Mouse (Mus musculus) hindbrain, embryonic 10.5 days (tissue): ENCODE data around the gene Chrm3. TPM values are rescaled to one million over a fixed set of nuclear protein-coding genes. Genes with fewer than 3 reads are reported as not detected.
A peak's percentile ranks its signal among the peaks of the same experiment; 100 is the strongest.

Source experiments
- DNase-seq: peaks from one replicate; pipeline ENCODE4 v3.0.0-alpha.2; 2017; ENCODE audit warnings: low spot score
- H3K27ac ChIP-seq: fragments of 300-500 bp; sonication (generic); 2 replicates; pipeline ENCODE4 v1.5.1; 2016; ENCODE audit warnings: mild to moderate bottlenecking, moderate library complexity
- H3K27me3 ChIP-seq: fragments of 300-500 bp; sonication (generic); 2 replicates; pipeline ENCODE4 v1.6.1; 2016; ENCODE audit warnings: mild to moderate bottlenecking; ENCODE audit not compliant: poor library complexity, insufficient read depth, severe bottlenecking
- H3K36me3 ChIP-seq: fragments of 300-500 bp; sonication (generic); 2 replicates; pipeline ENCODE4 v1.6.1; 2016; ENCODE audit warnings: mild to moderate bottlenecking, moderate library complexity
- H3K4me1 ChIP-seq: fragments of 300-500 bp; sonication (generic); replicated peaks from 2 replicates; pipeline ENCODE4 v1.6.1; 2016; ENCODE audit warnings: mild to moderate bottlenecking
- H3K4me3 ChIP-seq: fragments of 300-500 bp; sonication (generic); 2 replicates; pipeline ENCODE4 v1.5.1; 2016; ENCODE audit warnings: mild to moderate bottlenecking, moderate library complexity
- H3K9me3 ChIP-seq: fragments of 300-500 bp; sonication (generic); 2 replicates; pipeline ENCODE4 v1.6.1; 2016; ENCODE audit warnings: mild to moderate bottlenecking, moderate library complexity
- WGBS: fragments of 180-500 bp; shearing (Covaris S2); methylation state at CpG from one replicate; pipeline ENCODE4 v1.1.7; 2016; 5-methylcytosine and 5-hydroxymethylcytosine counted together
- polyA plus RNA-seq: library from polyadenylated mRNA; unstranded; fragments of >200 nt; fragmentation: Nextera tagmentation; extraction: Ambion mirVana; gene quantifications from 2 replicates; pipeline ENCODE4 v1.2.1, GENCODE M21; 2016

Chrm3 gene
- polyA plus RNA-seq, 1 experiment from 2014 or later, result 0.41 TPM

DNA sequence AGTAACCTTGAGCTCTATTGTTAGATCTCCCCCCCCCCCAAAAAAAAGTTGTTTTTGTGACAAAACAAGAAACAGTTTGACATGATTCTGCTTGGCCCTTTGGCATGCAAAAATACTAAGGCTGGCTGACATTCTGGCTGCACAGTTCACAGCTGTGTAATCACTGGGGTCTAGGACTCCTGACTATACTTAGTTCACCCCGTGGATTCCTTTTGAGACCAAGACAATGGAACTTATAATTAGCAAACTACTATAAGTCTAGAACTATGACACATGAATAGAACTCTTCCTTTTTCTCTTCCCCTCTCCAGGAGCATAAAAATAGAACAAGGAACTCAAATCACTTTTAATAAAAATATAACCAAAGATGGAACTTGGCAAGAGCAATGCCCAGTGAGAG, 251.1 kb downstream of the Chrm3 start:
- Histone ChIP-seq H3K4me3 (no peak overlapping the region), H3K9me3 (no peaks in the 10 kb centered on the region), H3K27me3 (no peaks in the 10 kb centered on the region), H3K4me1 (no peaks in the 10 kb centered on the region), H3K27ac (no peak overlapping the region), H3K36me3 (no peaks in the 10 kb centered on the region)
- WGBS, result 57% methylated on average over 1 of the region's 1 CpGs
- no peak for DNase-seq

GRCm38 (mm10) chr13:10107331-10107730, 253.3 kb downstream of the Chrm3 start:
- 86% methylated on average over 7 of the region's 7 CpGs for WGBS
- H3K4me1 ChIP-seq, result no peaks in the 10 kb centered on the region
- DNase-seq, result no peak
- H3K27me3 ChIP-seq, result no peaks in the 10 kb centered on the region
- H3K36me3 ChIP-seq, result no peaks in the 10 kb centered on the region
- H3K27ac ChIP-seq, result no peak overlapping the region
- H3K9me3 ChIP-seq, result no peaks in the 10 kb centered on the region
- H3K4me3 ChIP-seq, result no peak overlapping the region

- H3K36me3 ChIP-seq, result no peaks in the 10 kb centered on the region
- H3K9me3 ChIP-seq, result no peaks in the 10 kb centered on the region
- no peak for DNase-seq
- no peak overlapping the region for H3K27ac ChIP-seq
- H3K27me3 ChIP-seq, result no peaks in the 10 kb centered on the region
- H3K4me3 ChIP-seq, result no peak overlapping the region
- 81% methylated on average over 4 of the region's 4 CpGs for whole genome bisulfite sequencing
- H3K4me1 ChIP-seq, result no peaks in the 10 kb centered on the region
Measured at GRCm38 (mm10) chr13:10090778-10091177, 269.9 kb downstream of the Chrm3 start.

- Histone ChIP-seq H3K4me3 (no peak overlapping the region), H3K36me3 (no peaks in the 10 kb centered on the region), H3K27me3 (no peaks in the 10 kb centered on the region), H3K27ac (no peak overlapping the region), H3K9me3 (no peaks in the 10 kb centered on the region), H3K4me1 (no peaks in the 10 kb centered on the region)
- WGBS, result 92% methylated on average over 6 of the region's 6 CpGs
- DNase-seq, result no peak
Measured at GRCm38 (mm10) chr13:10086336-10086735, 274.3 kb downstream of the Chrm3 start.

DNA sequence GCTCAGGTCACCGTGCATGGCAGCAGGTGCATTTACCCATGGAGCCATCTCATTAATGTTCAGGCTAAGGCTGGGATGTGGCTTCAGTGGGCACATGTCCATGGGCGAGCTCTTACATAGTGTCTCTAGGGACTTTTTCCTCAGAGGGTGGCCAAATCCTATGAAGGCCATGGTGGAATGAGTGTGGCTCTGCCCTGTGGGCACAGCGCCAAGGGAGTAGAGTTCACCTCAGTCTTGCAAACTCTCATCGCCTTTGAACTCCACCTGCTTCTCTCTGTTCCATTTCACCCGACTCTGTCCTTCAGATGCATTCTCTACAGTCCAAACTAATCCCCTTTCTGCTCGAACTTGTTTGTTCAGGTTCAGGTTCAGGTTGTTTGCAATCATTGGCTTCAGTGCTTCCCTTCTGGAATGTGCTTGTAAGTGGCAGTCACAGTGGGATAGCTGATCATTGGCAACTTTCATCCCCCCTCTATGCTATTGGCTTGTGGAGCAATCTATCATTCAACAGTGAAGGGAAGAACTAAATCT, 278.7 kb downstream of the Chrm3 start:
- 89% methylated on average over 6 of the region's 6 CpGs for WGBS
- Histone ChIP-seq H3K27me3 (no peaks in the 10 kb centered on the region), H3K36me3 (no peaks in the 10 kb centered on the region), H3K4me1 (no peaks in the 10 kb centered on the region), H3K9me3 (no peaks in the 10 kb centered on the region), H3K4me3 (no peak overlapping the region), H3K27ac (no peak overlapping the region)
- no peak for DNase-seq

DNA sequence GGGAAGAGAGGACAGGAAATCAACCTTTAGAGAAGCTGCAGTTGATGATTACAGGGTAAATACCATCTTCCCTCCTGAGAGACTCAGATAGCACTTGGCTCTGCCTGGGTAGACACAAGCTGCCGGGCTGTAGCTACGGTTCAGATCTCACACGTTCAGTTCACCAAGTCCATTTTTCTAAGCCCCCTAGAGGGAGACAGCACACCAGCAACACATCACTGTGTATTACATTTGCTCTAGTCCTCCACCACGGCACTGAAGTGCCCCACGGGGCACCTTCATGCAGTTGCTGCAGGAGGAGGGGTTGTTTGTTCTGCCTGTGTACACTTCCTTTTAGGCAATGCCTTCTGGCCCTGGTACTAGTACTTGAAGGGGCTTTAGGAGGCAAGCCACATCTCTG, 289.5 kb downstream of the Chrm3 start:
- WGBS, result 44% methylated on average over 5 of the region's 5 CpGs
- DNase-seq, result peak; percentile 6
- no peaks in the 10 kb centered on the region for H3K4me1 ChIP-seq

DNA sequence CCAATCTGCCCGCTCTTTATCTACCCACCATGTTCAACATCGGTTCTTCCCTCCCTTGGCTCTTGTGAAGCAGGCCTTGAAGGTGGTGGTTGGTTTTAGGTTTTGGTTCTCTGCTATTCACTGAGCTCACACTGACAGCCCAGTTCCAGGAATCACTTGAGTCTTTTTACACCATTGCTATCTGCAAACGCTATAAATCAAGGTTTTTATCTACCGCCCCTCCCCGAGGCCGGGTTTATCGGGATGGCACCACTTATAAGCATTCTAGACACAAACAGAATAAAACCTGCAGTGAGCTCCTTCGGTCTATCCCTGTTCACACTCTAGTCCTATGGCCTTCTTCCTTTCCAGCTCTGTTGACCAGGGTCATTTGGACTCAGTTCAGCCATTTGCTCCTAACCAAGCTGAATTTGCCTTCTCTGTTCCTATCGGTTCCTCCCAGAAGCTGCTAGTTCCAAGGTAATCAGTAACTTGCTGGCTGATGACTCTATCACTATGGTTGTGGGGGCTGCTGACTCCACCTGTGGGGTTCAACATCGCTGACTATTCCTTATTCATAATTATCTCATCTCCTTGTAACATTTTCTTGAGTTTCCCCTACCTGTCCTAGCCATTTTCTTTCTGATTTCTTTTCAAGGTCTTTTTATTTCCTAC, 291.6 kb downstream of the Chrm3 start:
- Histone ChIP-seq H3K4me1 (no peaks in the 10 kb centered on the region), H3K9me3 (no peaks in the 10 kb centered on the region), H3K27me3 (no peaks in the 10 kb centered on the region)

More for the DNA sequence above, 289.5 kb downstream of the Chrm3 start:
- no peak overlapping the region for H3K4me3 ChIP-seq
- H3K27ac ChIP-seq, result no peak overlapping the region
- H3K27me3 ChIP-seq, result no peaks in the 10 kb centered on the region
- H3K9me3 ChIP-seq, result no peaks in the 10 kb centered on the region
- no peaks in the 10 kb centered on the region for H3K36me3 ChIP-seq

DNA sequence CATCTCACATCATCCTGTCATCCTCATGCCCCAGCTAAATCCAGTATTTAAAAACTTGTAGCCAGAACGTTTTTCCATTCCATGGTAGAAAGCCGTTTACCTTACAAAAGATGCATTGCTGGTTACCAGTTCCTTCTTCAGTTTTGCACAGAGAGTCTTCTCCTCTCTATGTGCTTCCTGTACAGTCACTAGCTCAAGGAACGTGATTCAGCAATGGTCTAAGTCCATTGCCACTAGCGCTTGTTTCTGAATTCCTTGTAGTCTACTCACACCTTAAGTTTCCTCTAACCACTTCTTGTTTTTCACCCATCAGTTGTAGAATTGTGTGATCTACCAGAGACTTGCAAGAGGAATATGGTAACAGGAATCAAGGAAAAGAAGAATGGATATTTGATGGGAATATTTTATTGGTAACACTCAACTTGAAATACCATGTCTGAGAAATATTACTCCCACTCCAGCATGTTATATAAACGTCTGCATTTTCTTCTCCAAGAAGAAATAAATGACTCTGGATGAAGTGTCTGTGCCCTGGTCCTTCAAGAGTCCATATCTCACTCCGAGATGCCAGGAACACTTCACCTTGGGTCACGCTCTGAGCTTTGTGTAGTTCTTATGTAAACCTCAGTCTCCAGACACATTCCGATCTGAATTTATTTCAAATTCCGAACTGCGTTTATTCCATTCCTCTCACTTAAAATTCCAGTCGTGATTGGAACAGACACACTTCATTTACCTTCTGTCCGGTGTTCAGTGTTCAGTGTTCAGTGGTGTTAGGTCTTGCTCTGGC, 293.6 kb downstream of the Chrm3 start:
- 87% methylated on average over 12 of the region's 12 CpGs for WGBS
- Histone ChIP-seq H3K27ac (no peak overlapping the region), H3K4me3 (no peak overlapping the region), H3K36me3 (no peaks in the 10 kb centered on the region), H3K4me1 (no peaks in the 10 kb centered on the region), H3K9me3 (no peaks in the 10 kb centered on the region), H3K27me3 (no peaks in the 10 kb centered on the region)
- no peak for DNase-seq

More for the DNA sequence above, 291.6 kb downstream of the Chrm3 start:
- WGBS, result 90% methylated on average over 10 of the region's 10 CpGs
- no peaks in the 10 kb centered on the region for H3K36me3 ChIP-seq
- no peak for DNase-seq
- no peak overlapping the region for H3K4me3 ChIP-seq
- no peak overlapping the region for H3K27ac ChIP-seq

- no peaks in the 10 kb centered on the region for H3K4me1 ChIP-seq
- H3K36me3 ChIP-seq, result no peaks in the 10 kb centered on the region
- WGBS, result 69% methylated on average over 2 of the region's 2 CpGs
- no peak overlapping the region for H3K27ac ChIP-seq
- H3K27me3 ChIP-seq, result no peaks in the 10 kb centered on the region
- no peak for DNase-seq
- no peak overlapping the region for H3K4me3 ChIP-seq
- no peaks in the 10 kb centered on the region for H3K9me3 ChIP-seq
Measured at GRCm38 (mm10) chr13:10065776-10066175, 294.9 kb downstream of the Chrm3 start.

- WGBS, result 89% methylated on average over 5 of the region's 5 CpGs
- H3K9me3 ChIP-seq, result no peaks in the 10 kb centered on the region
- no peaks in the 10 kb centered on the region for H3K4me1 ChIP-seq
- H3K4me3 ChIP-seq, result no peak overlapping the region
- no peak overlapping the region for H3K27ac ChIP-seq
- H3K36me3 ChIP-seq, result no peaks in the 10 kb centered on the region
- H3K27me3 ChIP-seq, result no peaks in the 10 kb centered on the region
- DNase-seq, result no peak
Measured at GRCm38 (mm10) chr13:10062681-10063080, 298.0 kb downstream of the Chrm3 start.

DNA sequence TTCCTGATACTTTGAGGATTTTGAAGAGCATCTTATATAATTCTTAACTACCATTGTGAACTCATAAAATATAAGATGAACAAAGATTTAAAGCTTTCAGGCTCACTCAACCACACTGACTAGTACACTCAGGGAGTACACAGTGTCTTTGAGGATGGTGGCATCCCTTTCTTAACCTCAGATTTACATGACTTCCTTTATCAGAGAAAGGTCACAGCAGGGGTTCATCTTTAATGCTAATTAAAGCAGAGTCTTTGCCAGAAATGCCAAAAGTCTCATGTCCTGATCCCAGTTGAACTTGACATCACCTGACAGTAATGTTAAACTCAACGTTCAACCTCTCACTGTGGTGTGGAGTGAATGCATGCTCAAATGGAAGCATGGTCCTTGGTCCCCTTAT, 301.7 kb downstream of the Chrm3 start:
- Histone ChIP-seq H3K9me3 (no peaks in the 10 kb centered on the region), H3K4me3 (no peak overlapping the region)
- 61% methylated on average over 1 of the region's 1 CpGs for WGBS

DNA sequence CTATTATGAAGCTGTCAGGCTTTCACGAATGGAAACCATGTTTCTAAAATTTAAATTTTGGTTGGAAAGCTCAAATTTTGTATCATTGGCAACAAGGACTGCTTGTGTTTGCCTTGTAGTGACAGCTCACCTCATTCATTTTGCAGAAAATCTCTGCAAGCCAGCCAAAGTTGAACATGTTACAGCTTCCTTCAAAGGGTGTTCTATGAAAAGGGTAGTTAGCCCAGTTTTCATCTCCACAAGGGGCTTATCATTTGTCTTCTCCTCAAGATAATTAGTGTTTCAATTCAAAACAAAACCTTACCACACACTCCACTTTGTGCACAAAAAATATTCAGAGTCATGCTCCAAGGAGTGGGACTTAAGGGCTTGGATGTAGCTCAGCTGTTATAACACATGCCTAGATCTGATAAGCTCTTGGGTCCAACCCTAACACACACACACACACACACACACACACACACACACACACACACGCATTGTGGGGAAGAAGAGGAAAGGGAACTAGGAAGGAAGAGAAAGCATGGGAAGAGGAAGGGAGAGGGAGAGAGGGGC, 302.9 kb downstream of the Chrm3 start:
- Histone ChIP-seq H3K27ac (no peak overlapping the region), H3K4me3 (no peak overlapping the region), H3K27me3 (no peaks in the 10 kb centered on the region), H3K9me3 (no peaks in the 10 kb centered on the region), H3K4me1 (no peaks in the 10 kb centered on the region), H3K36me3 (no peaks in the 10 kb centered on the region)
- 78% methylated on average over 2 of the region's 2 CpGs for WGBS
- no peak for DNase-seq

More for the DNA sequence above, 301.7 kb downstream of the Chrm3 start:
- H3K36me3 ChIP-seq, result no peaks in the 10 kb centered on the region
- no peaks in the 10 kb centered on the region for H3K4me1 ChIP-seq
- no peak overlapping the region for H3K27ac ChIP-seq
- no peaks in the 10 kb centered on the region for H3K27me3 ChIP-seq
- DNase-seq, result no peak

DNA sequence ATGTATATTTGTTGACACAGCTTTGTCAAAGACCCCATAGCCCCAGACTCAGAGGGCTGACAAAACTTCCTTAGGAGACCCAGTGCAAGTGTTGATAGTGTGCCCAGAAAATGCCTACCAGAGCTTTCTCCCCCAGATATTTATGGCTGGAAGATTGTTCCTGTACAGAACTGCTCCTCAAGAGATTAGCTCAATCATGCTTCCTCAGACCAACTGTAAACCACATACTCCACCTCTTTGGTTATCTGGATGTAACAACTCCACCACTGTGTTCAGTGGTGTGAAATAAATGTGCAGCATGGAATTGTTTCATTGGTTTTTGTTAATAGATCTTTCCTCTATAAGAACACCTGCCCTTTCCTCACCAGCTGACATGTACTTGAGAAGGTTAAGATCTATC, 306.6 kb downstream of the Chrm3 start:
- Histone ChIP-seq H3K4me3 (no peak overlapping the region), H3K27ac (no peak overlapping the region), H3K4me1 (no peaks in the 10 kb centered on the region), H3K9me3 (no peaks in the 10 kb centered on the region), H3K36me3 (no peaks in the 10 kb centered on the region), H3K27me3 (no peaks in the 10 kb centered on the region)
- no peak for DNase-seq
